Mouse (Mus musculus): Measurements from ENCODE around the gene Hes2. TPM values are rescaled to one million over a fixed set of nuclear protein-coding genes. Genes with fewer than 3 reads are reported as not detected.

Hes2 gene
- polyA plus RNA-seq, 1 experiment from 2014 or later, result not detected

DNA sequence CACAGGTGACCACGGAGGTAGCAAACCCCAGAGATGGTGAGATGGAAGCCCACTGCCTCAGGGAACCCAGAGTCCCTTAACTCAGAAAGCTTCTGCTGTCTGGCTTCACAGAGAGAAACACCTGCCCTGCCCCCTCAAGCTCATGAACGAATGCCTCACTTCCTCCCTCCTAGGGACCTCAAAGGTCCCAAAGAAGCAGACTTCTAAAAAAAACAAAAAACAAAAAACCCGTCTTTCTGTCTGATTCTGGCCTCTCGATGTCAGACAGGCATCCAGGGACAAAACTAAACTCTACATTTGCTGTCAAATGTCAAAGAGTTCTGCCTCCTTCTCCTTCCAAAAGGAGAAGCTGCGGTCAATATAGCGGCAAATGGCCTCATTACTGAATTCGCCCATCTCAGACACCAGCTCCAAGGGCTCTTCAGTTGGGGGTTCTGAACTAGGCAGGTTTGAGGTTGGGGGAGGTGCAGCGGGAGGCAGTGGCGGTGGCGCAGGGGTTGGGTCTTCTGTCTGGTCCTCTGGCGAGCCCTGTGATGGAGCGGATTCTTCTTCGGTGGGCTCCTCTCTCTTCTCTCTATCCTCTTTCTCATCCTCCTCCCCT lies 34.2 kb upstream of the Hes2 start:
- no peak overlapping the region for H3K9ac ChIP-seq
- no peaks in the 10 kb centered on the region for H3K9me3 ChIP-seq
- ATAC-seq (ENCODE audit: insufficient number of reproducible peaks, insufficient read depth, low FRiP score, low TSS enrichment), result no peak
- no peak overlapping the region for H3K4me3 ChIP-seq
- WGBS, result 20% methylated on average over 13 of the region's 13 CpGs
- H3K27ac ChIP-seq, result no peak overlapping the region
- H3K4me2 ChIP-seq (replicated peaks), result no peak overlapping the region
- peaks cover 35% of the 10 kb centered on the region for H3K4me1 ChIP-seq
- H3K27me3 ChIP-seq, result peaks cover 99% of the 10 kb centered on the region
- no peaks in the 10 kb centered on the region for H3K36me3 ChIP-seq

DNA sequence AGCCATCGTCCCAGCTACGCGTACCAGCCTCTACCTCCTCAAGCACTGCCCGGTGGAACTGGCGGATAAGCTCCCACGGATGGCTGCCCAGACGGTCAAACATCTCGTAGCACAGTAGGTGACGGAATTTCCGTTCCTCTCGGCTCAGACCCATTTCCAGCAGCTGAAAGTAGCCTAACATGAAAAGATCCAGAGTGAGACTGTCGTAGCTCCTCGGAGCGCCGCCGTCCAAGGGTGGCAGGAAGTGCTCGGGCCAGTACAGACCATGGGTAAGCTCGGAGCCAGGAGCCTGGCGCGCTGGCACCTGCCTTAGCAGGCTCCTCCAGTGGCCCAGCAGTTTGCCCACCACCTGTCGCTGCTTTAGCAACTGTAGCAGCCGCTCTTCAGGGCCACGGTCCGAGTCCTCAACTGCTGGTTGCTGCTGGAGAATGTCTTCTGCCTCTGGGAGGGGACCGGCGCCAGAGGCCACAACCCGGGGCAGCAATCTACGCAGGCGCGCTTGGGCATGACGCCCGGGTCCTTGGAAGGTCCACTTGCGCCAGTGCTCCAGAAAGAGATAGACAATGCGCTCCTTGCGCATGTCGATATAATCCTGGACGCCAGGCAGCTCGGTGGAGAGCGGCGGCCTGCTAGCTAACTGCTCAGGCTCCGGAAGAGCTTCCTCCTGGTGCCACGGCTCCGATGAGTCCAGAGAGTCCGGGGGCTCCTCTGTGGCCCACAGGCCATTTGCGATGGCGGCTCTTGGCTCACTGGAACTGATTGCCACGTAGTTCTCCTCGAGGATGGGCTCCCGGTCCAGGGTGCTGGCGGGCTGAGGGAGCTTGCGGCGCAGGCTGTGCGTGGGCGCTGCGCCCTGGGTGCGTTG lies 33.3 kb upstream of the Hes2 start:
- Histone ChIP-seq H3K27ac (no peak overlapping the region), H3K4me3 (peak overlapping the region; percentile 17; the same call in 1 of the 2 replicates), H3K9me3 (no peaks in the 10 kb centered on the region), H3K9ac (no peak overlapping the region), H3K36me3 (no peaks in the 10 kb centered on the region), H3K4me2 (replicated peaks) (peak overlapping the region; percentile 30), H3K4me1 (peaks cover 28% of the 10 kb centered on the region), H3K27me3 (peaks cover 99% of the 10 kb centered on the region)
- ATAC-seq (ENCODE audit: insufficient number of reproducible peaks, insufficient read depth, low FRiP score, low TSS enrichment), result no peak
- 8% methylated on average over 56 of the region's 56 CpGs for WGBS

DNA sequence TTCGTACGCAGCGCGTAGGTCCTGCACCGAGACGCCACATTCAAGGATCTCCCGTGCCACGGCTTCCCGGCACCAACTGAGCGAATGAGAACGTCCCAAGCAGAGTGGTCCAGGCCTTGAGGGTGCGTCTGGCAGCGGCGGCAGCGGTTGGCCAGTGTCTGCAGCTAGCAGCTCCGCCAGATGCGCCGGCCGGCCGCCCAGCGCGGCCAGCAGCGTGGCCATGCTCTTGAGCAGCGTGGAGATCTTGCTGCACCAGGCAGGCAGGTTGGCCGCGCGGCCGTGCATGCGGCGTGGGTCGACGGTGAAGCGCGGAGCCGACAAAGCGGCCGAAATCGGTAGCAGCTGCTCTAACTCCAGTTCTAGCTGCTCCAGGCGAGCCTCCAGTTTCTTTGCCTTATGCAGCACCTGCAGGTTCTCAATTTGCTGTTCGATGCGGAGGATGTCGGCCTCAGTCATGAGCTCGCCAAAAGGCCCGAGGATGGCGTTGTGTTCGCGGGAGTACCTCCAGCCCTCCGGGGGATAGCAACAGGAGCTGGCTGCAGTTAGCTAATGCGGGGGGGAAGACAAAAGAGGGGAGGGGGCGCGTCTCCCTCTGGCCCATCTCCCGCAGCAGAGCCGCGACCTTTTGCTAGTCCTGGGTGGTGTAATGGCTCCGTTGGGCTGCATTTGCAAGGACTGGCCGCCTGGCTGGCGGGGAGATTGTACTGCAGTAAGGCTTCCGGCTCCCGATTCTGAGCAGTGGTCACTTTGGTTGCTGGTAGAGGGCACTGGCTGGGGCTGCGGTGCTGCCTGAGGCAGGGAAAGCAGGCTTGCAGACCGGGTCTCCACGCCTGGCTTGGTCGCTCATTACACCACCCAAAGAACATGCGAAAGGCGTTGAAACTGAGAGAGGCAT lies 32.4 kb upstream of the Hes2 start:
- Histone ChIP-seq H3K4me1 (peaks cover 28% of the 10 kb centered on the region), H3K9ac (no peak overlapping the region), H3K36me3 (no peaks in the 10 kb centered on the region), H3K9me3 (no peaks in the 10 kb centered on the region), H3K4me2 (replicated peaks) (peak overlapping the region; percentile 30), H3K27me3 (peaks cover 99% of the 10 kb centered on the region), H3K4me3 (peak overlapping the region; percentile 17; the same call in 1 of the 2 replicates), H3K27ac (no peak overlapping the region)
- no peak for ATAC-seq (ENCODE audit: insufficient number of reproducible peaks, insufficient read depth, low FRiP score, low TSS enrichment)
- 5% methylated on average over 65 of the region's 65 CpGs for WGBS

DNA sequence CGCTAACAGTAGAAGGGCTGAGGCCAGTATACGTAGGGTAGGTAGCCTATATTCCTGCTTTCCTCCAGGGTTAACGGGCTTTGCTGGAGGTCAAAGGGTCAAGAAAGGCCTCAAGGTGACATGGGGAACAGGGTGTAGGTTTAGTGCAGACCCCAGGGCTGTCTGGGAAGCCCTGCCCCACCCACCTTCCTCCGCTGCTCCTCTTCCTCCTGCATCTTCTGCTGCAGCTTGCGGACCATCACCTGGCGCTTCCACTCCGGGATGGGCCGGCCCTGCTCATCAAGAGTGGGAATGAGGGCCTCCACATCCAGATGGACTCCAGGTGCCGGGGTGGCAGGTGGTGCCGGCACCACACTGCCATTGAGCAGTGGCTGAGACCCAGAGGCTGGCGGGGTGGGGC lies 30.8 kb upstream of the Hes2 start:
- Histone ChIP-seq H3K9ac (no peak overlapping the region), H3K36me3 (no peaks in the 10 kb centered on the region), H3K27me3 (peaks cover 100% of the 10 kb centered on the region), H3K9me3 (no peaks in the 10 kb centered on the region), H3K4me3 (no peak overlapping the region), H3K4me1 (peaks cover 41% of the 10 kb centered on the region), H3K27ac (no peak overlapping the region), H3K4me2 (replicated peaks) (no peak overlapping the region)
- ATAC-seq (ENCODE audit: insufficient number of reproducible peaks, insufficient read depth, low FRiP score, low TSS enrichment), result no peak
- WGBS, result 71% methylated on average over 11 of the region's 11 CpGs

DNA sequence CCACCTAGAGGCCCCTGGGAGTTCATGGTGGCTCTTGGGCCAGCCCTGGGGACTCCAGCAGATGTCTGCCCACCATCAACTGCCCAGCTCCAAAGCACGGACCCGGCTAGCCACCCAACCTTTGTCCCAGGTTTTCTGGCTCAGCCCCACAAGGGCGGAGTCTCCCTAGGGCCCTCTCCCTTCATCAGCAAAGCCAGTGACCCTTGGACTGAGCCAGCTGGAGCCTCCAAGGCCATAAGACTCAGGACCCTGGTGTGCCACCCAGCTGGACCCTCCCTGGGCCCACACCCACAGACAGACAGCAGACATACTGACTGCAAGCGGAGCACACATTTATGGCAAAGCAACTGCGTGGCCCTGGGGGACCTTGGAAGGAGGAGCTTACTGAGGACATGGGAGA lies 29.9 kb upstream of the Hes2 start:
- Histone ChIP-seq H3K9ac (no peak overlapping the region), H3K36me3 (no peaks in the 10 kb centered on the region), H3K4me2 (replicated peaks) (no peak overlapping the region), H3K27me3 (peaks cover 100% of the 10 kb centered on the region), H3K9me3 (no peaks in the 10 kb centered on the region), H3K27ac (no peak overlapping the region), H3K4me3 (no peak overlapping the region), H3K4me1 (peaks cover 41% of the 10 kb centered on the region)
- 52% methylated on average over 5 of the region's 5 CpGs for WGBS
- no peak for ATAC-seq (ENCODE audit: insufficient number of reproducible peaks, insufficient read depth, low FRiP score, low TSS enrichment)

DNA sequence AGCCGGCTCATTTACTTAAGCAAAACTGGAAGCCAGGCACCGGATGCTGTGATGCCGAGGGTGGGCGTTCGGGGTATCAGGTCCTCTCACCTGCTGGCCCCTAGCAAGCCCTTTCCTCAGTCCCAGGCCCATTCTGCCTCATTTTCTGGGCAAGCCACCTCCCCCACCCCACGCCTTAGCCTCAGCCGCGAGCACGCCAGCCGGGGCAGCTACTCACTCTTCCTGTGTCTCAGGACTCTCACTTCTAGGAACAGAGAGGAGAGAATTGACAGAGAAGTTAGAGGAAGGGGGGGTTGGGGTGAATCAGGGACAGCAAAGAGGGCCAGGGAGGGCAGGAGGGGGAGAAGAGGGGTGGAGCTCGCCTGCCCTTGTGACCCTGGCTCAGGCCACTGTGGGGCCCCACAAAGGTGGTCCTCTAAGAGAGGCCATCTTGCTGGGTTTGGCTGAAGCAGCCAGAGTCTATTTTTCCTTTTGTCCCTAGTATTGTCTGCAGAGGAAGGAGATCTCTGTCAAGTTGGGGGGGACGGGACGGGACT lies 29.2 kb upstream of the Hes2 start:
- Histone ChIP-seq H3K4me3 (no peak overlapping the region), H3K36me3 (no peaks in the 10 kb centered on the region), H3K9me3 (no peaks in the 10 kb centered on the region), H3K27me3 (peaks cover 100% of the 10 kb centered on the region), H3K27ac (no peak overlapping the region), H3K4me2 (replicated peaks) (0 out of 2 replicates have a peak overlapping the region, but pooled peaks have one; percentile 64), H3K4me1 (peaks cover 41% of the 10 kb centered on the region), H3K9ac (no peak overlapping the region)
- ATAC-seq (ENCODE audit: insufficient number of reproducible peaks, insufficient read depth, low FRiP score, low TSS enrichment), result no peak
- 23% methylated on average over 13 of the region's 13 CpGs for WGBS

DNA sequence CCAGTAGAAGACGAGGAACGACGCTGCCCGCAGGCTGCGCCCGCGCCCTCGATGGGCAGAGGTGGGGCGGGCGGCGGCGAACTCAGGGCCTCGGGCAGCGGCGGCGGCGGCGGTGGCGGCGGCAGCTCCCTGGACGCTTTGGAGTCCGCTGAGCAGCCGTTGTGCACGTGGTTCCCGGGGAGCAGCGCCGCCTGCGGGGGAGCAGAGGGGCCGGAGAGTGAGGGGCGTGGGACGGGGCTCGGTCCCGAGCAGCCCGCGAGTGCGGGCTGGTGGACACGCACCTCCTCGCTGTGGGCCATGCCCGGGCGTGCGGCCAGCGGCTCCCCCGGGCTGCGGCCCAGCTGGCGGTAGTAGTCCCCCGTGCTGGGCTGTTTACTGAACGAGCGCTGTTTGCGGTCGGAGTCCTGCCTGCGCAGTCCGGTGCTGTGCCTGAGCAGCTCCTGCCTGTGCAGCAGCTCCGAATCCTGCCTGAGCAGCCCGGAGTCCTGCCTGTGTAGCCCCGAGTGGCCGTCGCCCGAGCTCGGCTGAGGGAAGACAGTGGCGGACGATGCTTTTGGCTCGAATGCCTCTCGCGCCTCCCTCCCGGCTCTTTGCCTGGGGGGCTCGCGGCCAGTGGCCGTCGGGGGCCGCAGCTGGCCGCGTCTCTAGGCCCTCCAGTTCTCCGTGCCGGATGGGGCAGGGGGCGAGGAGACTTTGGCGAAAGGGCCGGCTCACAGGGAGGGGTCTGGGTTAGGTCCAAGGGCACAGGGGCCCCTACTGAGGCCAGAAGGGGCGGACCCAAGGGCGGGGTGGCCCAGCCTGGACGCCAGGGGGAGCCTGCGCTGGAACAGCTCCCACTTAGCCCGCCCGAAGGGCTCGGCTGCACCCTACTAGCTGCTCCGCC lies 27.7 kb upstream of the Hes2 start:
- Histone ChIP-seq H3K36me3 (no peaks in the 10 kb centered on the region), H3K27ac (no peak overlapping the region), H3K9me3 (no peaks in the 10 kb centered on the region), H3K4me3 (peak overlapping the region; percentile 38), H3K4me2 (replicated peaks) (peak overlapping the region; percentile 64), H3K9ac (peak overlapping the region; percentile 46), H3K27me3 (peaks cover 90% of the 10 kb centered on the region), H3K4me1 (peaks cover 30% of the 10 kb centered on the region)
- under 1% methylated on average over 77 of the region's 85 CpGs for WGBS
- peak; percentile 19; the same call in 1 of the 2 replicates for ATAC-seq (ENCODE audit: insufficient number of reproducible peaks, insufficient read depth, low FRiP score, low TSS enrichment)

DNA sequence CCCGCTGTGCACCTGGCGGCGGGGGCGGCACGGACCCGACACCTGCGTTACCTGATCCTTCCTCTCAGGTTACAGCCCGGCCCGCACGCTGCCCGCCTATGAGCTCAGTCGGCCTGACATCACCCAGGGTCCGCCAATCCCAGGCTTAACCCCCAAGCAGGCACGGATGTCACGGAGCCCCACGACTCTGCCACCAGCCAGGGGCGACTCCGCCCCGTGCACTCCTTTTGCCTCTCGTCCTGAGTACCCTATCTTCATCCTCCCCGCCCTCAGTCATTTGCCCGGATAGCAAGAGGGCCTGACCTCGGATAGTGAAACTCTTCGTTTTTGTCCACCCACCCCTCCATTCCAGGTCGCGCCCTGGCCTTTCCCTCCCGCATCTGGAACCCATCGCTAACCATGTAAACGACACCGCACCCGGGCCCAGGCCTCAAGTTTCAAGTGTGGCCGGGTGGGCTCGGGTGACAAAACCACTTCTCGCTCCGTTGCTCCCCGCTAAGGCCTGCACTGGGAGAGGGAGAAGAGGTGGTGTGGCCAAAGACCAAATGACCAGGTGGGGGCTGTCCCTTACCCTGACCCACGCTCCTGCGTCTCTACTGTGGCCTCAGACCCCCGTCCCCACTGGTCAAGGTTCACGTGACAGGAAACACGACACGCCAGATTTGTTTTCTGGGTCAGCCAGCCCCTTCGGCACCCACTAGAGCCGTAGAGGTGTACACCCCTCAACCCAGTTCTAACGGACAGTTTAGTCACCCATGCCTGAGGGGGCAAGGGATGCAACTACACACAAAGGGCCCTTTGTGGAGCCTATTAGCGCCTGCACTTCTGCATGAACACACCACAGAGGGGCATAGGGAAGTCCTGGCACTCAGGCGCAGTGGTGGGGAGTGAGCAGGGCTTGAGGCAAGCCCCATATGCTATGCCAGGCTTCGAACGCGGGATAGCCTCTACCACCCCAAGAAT lies 26.6 kb upstream of the Hes2 start:
- Histone ChIP-seq H3K9ac (no peak overlapping the region), H3K27me3 (peaks cover 79% of the 10 kb centered on the region), H3K36me3 (no peaks in the 10 kb centered on the region), H3K9me3 (no peaks in the 10 kb centered on the region), H3K27ac (0 out of 2 replicates have a peak overlapping the region, but pooled peaks have one; percentile 36), H3K4me3 (peak overlapping the region; percentile 38), H3K4me1 (peaks cover 24% of the 10 kb centered on the region), H3K4me2 (replicated peaks) (peak overlapping the region; percentile 64)
- 2% methylated on average over 50 of the region's 50 CpGs for WGBS
- ATAC-seq (ENCODE audit: insufficient number of reproducible peaks, insufficient read depth, low FRiP score, low TSS enrichment), result no peak

DNA sequence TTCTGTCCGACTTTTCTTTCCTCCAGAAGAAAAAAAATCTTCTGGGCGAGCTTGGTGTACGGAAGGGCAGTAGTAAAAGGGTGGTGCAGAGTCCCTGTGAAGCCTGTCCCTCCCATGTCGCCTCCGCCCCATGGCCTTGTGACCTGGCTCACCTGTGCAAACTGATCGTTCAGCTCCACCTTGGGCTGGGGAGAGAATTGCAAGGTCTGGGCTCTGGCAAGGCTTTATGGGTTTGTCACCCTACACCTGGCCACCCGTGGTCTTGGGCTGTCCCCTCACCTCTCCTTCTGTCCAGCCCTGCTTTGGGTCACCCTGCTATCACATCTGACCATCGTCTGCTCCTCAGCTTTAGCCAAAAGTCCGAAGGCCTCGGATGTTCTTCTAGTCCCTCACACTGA lies 25.9 kb upstream of the Hes2 start:
- H3K4me1 ChIP-seq, result peaks cover 24% of the 10 kb centered on the region
- no peak for ATAC-seq (ENCODE audit: insufficient number of reproducible peaks, insufficient read depth, low FRiP score, low TSS enrichment)
- WGBS, result 18% methylated on average over 10 of the region's 10 CpGs

DNA sequence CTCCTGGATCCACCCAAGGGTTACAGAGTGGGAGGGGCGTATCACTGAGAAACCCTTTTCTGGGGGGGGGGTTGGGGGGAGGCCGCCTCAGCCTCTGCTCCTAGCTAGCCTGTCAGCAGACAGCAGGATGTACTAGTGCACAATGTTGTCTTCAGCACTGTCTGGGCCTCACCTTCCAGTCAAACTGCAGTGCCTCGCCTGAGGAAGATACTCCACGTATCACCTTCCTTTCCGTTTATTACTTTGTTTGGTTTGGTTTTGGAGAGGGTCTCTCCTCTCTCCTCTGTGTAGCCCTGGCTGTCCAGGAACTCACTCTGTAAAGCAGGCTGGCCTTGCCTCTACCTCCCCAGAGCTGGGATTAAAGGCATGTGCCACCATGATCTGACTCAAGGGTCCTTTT lies 25.5 kb upstream of the Hes2 start:
- H3K9ac ChIP-seq, result no peak overlapping the region
- peaks cover 24% of the 10 kb centered on the region for H3K4me1 ChIP-seq
- no peak for ATAC-seq (ENCODE audit: insufficient number of reproducible peaks, insufficient read depth, low FRiP score, low TSS enrichment)
- H3K4me3 ChIP-seq, result no peak overlapping the region
- H3K27me3 ChIP-seq, result peaks cover 68% of the 10 kb centered on the region
- no peak overlapping the region for H3K27ac ChIP-seq
- no peak overlapping the region for H3K4me2 ChIP-seq (replicated peaks)
- 50% methylated on average over 5 of the region's 5 CpGs for WGBS
- H3K36me3 ChIP-seq, result no peaks in the 10 kb centered on the region
- no peaks in the 10 kb centered on the region for H3K9me3 ChIP-seq

More for the DNA sequence above, 25.9 kb upstream of the Hes2 start:
- H3K9me3 ChIP-seq, result no peaks in the 10 kb centered on the region
- H3K9ac ChIP-seq, result no peak overlapping the region
- no peak overlapping the region for H3K4me3 ChIP-seq
- H3K27me3 ChIP-seq, result peaks cover 72% of the 10 kb centered on the region
- no peak overlapping the region for H3K27ac ChIP-seq
- H3K36me3 ChIP-seq, result no peaks in the 10 kb centered on the region
- no peak overlapping the region for H3K4me2 ChIP-seq (replicated peaks)

Data from embryonic facial prominence, embryonic 12.5 days (tissue).